Mouse (Mus musculus) limb, embryonic 12.5 days (tissue): ENCODE data around the gene Resf1. TPM values are rescaled to one million over a fixed set of nuclear protein-coding genes. Genes with fewer than 3 reads are reported as not detected.

Experiments used
- polyA plus RNA-seq: library from polyadenylated mRNA; unstranded; fragments of >200 nt; fragmentation: Nextera tagmentation; extraction: Ambion mirVana; gene quantifications from 2 replicates; pipeline ENCODE4 v1.2.1, GENCODE M21; 2016

Gene Resf1
- polyA plus RNA-seq, 1 experiment from 2014 or later = 61.7 TPM

Other genes with a start within 250 kb of the Resf1 start
- gene Dennd5b, start 207.7 kb upstream of the Resf1 start, polyA plus RNA-seq = 8.2 and 8.5 TPM in 2 replicates
- not detected in 2 replicates for gene Gm10203, start 179.2 kb upstream of the Resf1 start, polyA plus RNA-seq
- gene Etfbkmt, start 169.6 kb upstream of the Resf1 start, polyA plus RNA-seq = 14.3 and 17.3 TPM in 2 replicates
- gene Amn1, start 120.7 kb upstream of the Resf1 start, polyA plus RNA-seq = 41.3 and 43.3 TPM in 2 replicates
- gene Bicd1, start 99.5 kb downstream of the Resf1 start, polyA plus RNA-seq = 5.2 and 7.2 TPM in 2 replicates